Mouse (Mus musculus): ENCODE data around the gene B430306N03Rik.

The B430306N03Rik gene

GRCm38 (mm10) chr17:48363421-48363965 is 47.6 kb downstream of the B430306N03Rik start:
- DNase-seq, result no peak

- no peak for DNase-seq
Measured at GRCm38 (mm10) chr17:48365511-48366155, 49.7 kb downstream of the B430306N03Rik start.

GRCm38 (mm10) chr17:48366806-48367205 is 50.9 kb downstream of the B430306N03Rik start:
- DNase-seq, result no peak

GRCm38 (mm10) chr17:48371621-48372020 is 55.7 kb downstream of the B430306N03Rik start:
- no peak for DNase-seq

GRCm38 (mm10) chr17:48372987-48373386 is 57.0 kb downstream of the B430306N03Rik start:
- no peak for DNase-seq

GRCm38 (mm10) chr17:48376102-48376501 is 60.2 kb downstream of the B430306N03Rik start:
- DNase-seq, result no peak

All from right cerebral cortex, postnatal 4 days (tissue).